Mouse (Mus musculus): ENCODE results near the gene Cd40. TPM values are rescaled to one million over a fixed set of nuclear protein-coding genes. Genes with fewer than 3 reads are reported as not detected.

Gene Cd40
- polyA plus RNA-seq, 1 experiment = 52.1 TPM

GRCm38 (mm10) chr2:165014935-165015334 lies 40.5 kb upstream of the Cd40 start:
- DNase-seq = no peak
- WGBS = 69% methylated on average over 5 of the region's 5 CpGs
- no peaks in the 10 kb centered on the region for H3K4me1 ChIP-seq (replicated peaks; ENCODE audit: control insufficient read depth, insufficient read depth, low read length)
- no peak overlapping the region for H3K4me3 ChIP-seq (ENCODE audit: control insufficient read depth, insufficient read depth, low read length)
- peaks cover 26% of the 10 kb centered on the region for H3K36me3 ChIP-seq (ENCODE audit: control insufficient read depth, insufficient read depth, low read length)
- H3K27ac ChIP-seq (ENCODE audit: control insufficient read depth, insufficient read depth, low read length) = no peak overlapping the region
- H3K27me3 ChIP-seq (ENCODE audit: control insufficient read depth, insufficient read depth, low read length) = no peaks in the 10 kb centered on the region
- TF ChIP-seq CTCF (IDR thresholded peaks at IDR 0.05; ENCODE audit: borderline replicate concordance, control insufficient read depth, extremely low read depth, insufficient read depth, low read length, poor library complexity) = no peak
- no peak for TF ChIP-seq POLR2A (IDR thresholded peaks at IDR 0.05; ENCODE audit: control insufficient read depth, extremely low read depth, insufficient read depth, low read length, poor library complexity)

DNA sequence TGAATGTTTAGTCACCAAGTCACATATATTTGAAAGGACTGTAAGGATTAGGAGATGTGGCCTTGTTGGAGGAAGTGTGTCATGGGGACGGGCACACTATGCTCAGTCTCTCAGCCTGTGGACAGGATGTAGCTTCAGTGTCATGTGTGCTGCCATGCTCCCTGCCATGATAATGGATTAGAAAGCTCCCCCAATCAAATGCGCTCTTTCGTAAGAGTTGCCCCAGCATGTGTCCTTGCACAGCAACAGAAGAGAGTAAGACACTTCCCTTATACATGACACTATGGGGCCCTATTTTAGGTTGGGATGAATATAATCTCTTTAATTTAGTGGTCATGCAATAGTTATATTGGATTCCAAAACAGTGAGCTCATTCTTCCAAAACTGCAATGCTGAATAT lies 34.9 kb upstream of the Cd40 start:
- no peak for DNase-seq
- TF ChIP-seq CTCF (IDR thresholded peaks at IDR 0.05; ENCODE audit: borderline replicate concordance, control insufficient read depth, extremely low read depth, insufficient read depth, low read length, poor library complexity) = no peak
- 98% methylated on average over 3 of the region's 3 CpGs for WGBS

GRCm38 (mm10) chr2:165027163-165027562 lies 28.3 kb upstream of the Cd40 start:
- H3K36me3 ChIP-seq (ENCODE audit: control insufficient read depth, insufficient read depth, low read length) = no peaks in the 10 kb centered on the region
- 20% methylated on average over 1 of the region's 1 CpGs for WGBS
- H3K4me3 ChIP-seq (ENCODE audit: control insufficient read depth, insufficient read depth, low read length) = no peak overlapping the region
- no peak for DNase-seq
- H3K4me1 ChIP-seq (replicated peaks; ENCODE audit: control insufficient read depth, insufficient read depth, low read length) = no peaks in the 10 kb centered on the region
- H3K27me3 ChIP-seq (ENCODE audit: control insufficient read depth, insufficient read depth, low read length) = no peaks in the 10 kb centered on the region
- no peak overlapping the region for H3K27ac ChIP-seq (ENCODE audit: control insufficient read depth, insufficient read depth, low read length)
- TF ChIP-seq CTCF (IDR thresholded peaks at IDR 0.05; ENCODE audit: borderline replicate concordance, control insufficient read depth, extremely low read depth, insufficient read depth, low read length, poor library complexity) = no peak

More for the DNA sequence above, 34.9 kb upstream of the Cd40 start:
- H3K4me3 ChIP-seq (ENCODE audit: control insufficient read depth, insufficient read depth, low read length) = no peak overlapping the region
- no peaks in the 10 kb centered on the region for H3K4me1 ChIP-seq (replicated peaks; ENCODE audit: control insufficient read depth, insufficient read depth, low read length)
- H3K27ac ChIP-seq (ENCODE audit: control insufficient read depth, insufficient read depth, low read length) = no peak overlapping the region
- H3K27me3 ChIP-seq (ENCODE audit: control insufficient read depth, insufficient read depth, low read length) = no peaks in the 10 kb centered on the region
- 0 out of 2 replicates have a peak, but pooled peaks cover 3% of the 10 kb centered on the region for H3K36me3 ChIP-seq (ENCODE audit: control insufficient read depth, insufficient read depth, low read length)

DNA sequence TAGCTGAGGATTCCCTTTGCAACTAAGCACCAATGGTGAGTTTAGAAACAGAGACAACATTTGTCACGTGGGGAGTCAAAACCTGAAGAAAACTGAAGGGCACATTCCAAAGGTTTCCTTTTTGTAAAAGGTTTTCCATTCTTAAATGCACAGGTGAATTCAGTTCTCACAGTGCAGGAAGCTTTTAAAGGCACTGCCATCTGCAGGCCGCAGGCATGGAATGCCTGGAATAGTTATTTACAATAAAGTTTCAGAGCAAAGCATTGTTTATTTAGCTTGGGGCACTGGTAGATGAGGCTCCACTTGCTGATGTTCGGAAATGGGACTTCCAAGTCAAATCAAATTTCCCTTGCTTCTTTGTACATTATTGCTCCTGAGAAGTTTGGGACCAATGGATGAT lies 22.9 kb upstream of the Cd40 start:
- Histone ChIP-seq H3K27ac (ENCODE audit: control insufficient read depth, insufficient read depth, low read length) (no peak overlapping the region), H3K4me3 (ENCODE audit: control insufficient read depth, insufficient read depth, low read length) (no peak overlapping the region), H3K36me3 (ENCODE audit: control insufficient read depth, insufficient read depth, low read length) (no peaks in the 10 kb centered on the region), H3K27me3 (ENCODE audit: control insufficient read depth, insufficient read depth, low read length) (no peaks in the 10 kb centered on the region), H3K4me1 (replicated peaks; ENCODE audit: control insufficient read depth, insufficient read depth, low read length) (peaks cover 8% of the 10 kb centered on the region)
- no peak for TF ChIP-seq POLR2A (IDR thresholded peaks at IDR 0.05; ENCODE audit: control insufficient read depth, extremely low read depth, insufficient read depth, low read length, poor library complexity)
- no peak for TF ChIP-seq CTCF (IDR thresholded peaks at IDR 0.05; ENCODE audit: borderline replicate concordance, control insufficient read depth, extremely low read depth, insufficient read depth, low read length, poor library complexity)
- 92% methylated on average over 3 of the region's 3 CpGs for WGBS
- DNase-seq = no peak

GRCm38 (mm10) chr2:165033306-165033705 lies 22.1 kb upstream of the Cd40 start:
- DNase-seq = no peak
- WGBS = 41% methylated on average over 6 of the region's 6 CpGs
- Histone ChIP-seq H3K4me3 (ENCODE audit: control insufficient read depth, insufficient read depth, low read length) (no peak overlapping the region), H3K4me1 (replicated peaks; ENCODE audit: control insufficient read depth, insufficient read depth, low read length) (peaks cover 8% of the 10 kb centered on the region), H3K36me3 (ENCODE audit: control insufficient read depth, insufficient read depth, low read length) (no peaks in the 10 kb centered on the region), H3K27ac (ENCODE audit: control insufficient read depth, insufficient read depth, low read length) (no peak overlapping the region), H3K27me3 (ENCODE audit: control insufficient read depth, insufficient read depth, low read length) (no peaks in the 10 kb centered on the region; the same call in 1 of the 2 replicates)
- TF ChIP-seq POLR2A (IDR thresholded peaks at IDR 0.05; ENCODE audit: control insufficient read depth, extremely low read depth, insufficient read depth, low read length, poor library complexity) = no peak
- no peak for TF ChIP-seq CTCF (IDR thresholded peaks at IDR 0.05; ENCODE audit: borderline replicate concordance, control insufficient read depth, extremely low read depth, insufficient read depth, low read length, poor library complexity)

DNA sequence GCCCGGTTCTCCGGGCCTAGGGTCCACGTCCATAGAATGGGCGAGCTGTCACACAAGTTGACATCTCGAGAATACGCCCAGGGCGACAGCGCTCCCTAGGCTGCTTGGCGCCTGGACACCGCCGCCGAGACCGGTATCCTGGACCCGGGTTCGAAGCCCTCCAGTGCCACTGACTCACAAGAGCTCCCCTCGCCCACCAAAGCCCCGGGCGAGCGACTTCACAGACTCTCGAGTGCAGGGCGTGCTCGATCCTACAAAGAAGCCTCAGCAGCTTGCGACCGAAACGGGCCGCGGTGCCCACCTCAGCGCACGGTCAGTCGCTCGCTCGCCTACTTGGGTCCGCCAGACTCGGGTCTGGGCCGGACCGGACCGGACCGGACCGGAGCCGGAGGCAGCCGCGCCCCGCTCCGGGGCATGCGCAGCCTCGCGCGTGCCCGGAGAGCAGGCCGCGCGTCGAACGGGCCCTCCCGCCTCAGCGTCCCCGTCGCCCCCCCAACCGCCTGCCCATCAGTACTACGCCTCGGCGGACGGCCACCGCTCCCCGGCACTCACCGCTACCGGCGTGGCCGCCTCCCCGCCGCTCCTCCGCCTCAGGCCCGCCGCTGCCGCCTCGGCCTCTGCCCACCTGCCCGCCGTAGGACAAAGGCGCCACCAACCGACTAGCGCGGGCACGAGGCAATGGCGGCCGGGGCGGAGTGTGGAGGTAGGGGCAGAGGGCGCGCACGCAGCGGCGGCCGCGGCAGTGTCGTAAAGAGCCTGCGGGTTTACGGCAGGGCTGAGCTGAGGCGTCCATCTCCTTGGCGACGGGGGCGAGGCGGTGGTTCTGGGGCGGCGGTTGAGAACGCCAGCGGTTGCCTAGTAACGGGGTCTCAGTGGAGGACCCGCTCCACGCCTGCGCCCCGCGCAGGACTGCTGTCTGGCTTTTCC lies 21.0 kb upstream of the Cd40 start, which contains the start of gene Ncoa5:
Gene Ncoa5 (minus strand): TSS at position 737 of the 927 bp plus-strand sequence.
- DNase-seq = peak; percentile 100
- peak within 1 kb of the TSS; percentile 59 for H3K4me3 ChIP-seq (ENCODE audit: control insufficient read depth, insufficient read depth, low read length)
- no peaks in the 10 kb centered on the region for H3K36me3 ChIP-seq (ENCODE audit: control insufficient read depth, insufficient read depth, low read length)
- TF ChIP-seq POLR2A (IDR thresholded peaks at IDR 0.05; ENCODE audit: control insufficient read depth, extremely low read depth, insufficient read depth, low read length, poor library complexity) = peak; percentile 90
- peak; percentile 34; the same call in 1 of the 2 replicates for TF ChIP-seq CTCF (IDR thresholded peaks at IDR 0.05; ENCODE audit: borderline replicate concordance, control insufficient read depth, extremely low read depth, insufficient read depth, low read length, poor library complexity)
- WGBS = under 1% methylated on average over 106 of the region's 111 CpGs
- peaks cover 8% of the 10 kb centered on the region for H3K4me1 ChIP-seq (replicated peaks; ENCODE audit: control insufficient read depth, insufficient read depth, low read length)
- H3K27ac ChIP-seq (ENCODE audit: control insufficient read depth, insufficient read depth, low read length) = no peak within 1 kb of the TSS
- H3K27me3 ChIP-seq (ENCODE audit: control insufficient read depth, insufficient read depth, low read length) = no peaks in the 10 kb centered on the region; the same call in 1 of the 2 replicates

All from thymus, adult 2 months (tissue).